Comparison of ENCODE assay signal across 10 mouse cellular contexts in genomic region chr1:37698186-37698839, GRCm38 (mm10). TPM values are rescaled to one million over a fixed set of nuclear protein-coding genes. Genes with fewer than 3 reads are reported as not detected.
DNase-seq lines count a peak whose midpoint lies in the region; ATAC-seq lines count a peak whose summit lies in the region.
"Had no signal": no experiment of that assay in that cellular context is flagged by ENCODE, and none has a peak within 500 bp of the region (broad histone marks: within the 10 kb centered on the region; RNA-seq: fewer than 3 reads in every experiment).

No protein-coding gene starts in this region.

- 0 out of 2 replicates have a peak overlapping the region, but pooled peaks have one; percentile 10 for H3K9ac ChIP-seq in heart, embryonic 11.5 days (ENCODE audit: low read depth, low read length)
- H3K9ac ChIP-seq in limb, embryonic 11.5 days (ENCODE audit: low read length): no peak overlapping the region
- H3K9ac ChIP-seq: embryonic facial prominence, embryonic 12.5 days had no signal

- DNase-seq in heart, adult 18-20 months: no peak
- peak; percentile 1 for DNase-seq in ovary, postnatal 36 days (ENCODE audit: low spot score)
- no peak for DNase-seq in ovary, postnatal 14 days (ENCODE audit: low spot score)
- peak; percentile 59 for DNase-seq in limb, embryonic 11.5 days (ENCODE audit: low spot score)
- DNase-seq in adrenal gland, postnatal 36 days: no peak
- DNase-seq in layer of hippocampus, postnatal 10 days (ENCODE audit: low spot score in 2 of 2): no peak
- DNase-seq in thymus, postnatal 25 days: no peak
- DNase-seq: gastrocnemius, postnatal 36 days had no signal

- no peak overlapping the region; the same call in 1 of the 2 replicates for H3K4me2 ChIP-seq in heart, embryonic 11.5 days
- no peak overlapping the region for H3K4me2 ChIP-seq in limb, embryonic 11.5 days (ENCODE audit: low read depth, severe bottlenecking)
- H3K4me2 ChIP-seq: embryonic facial prominence, embryonic 12.5 days had no signal

- H3K27ac ChIP-seq in heart, embryonic 11.5 days (ENCODE audit: low read depth, low read length): peak overlapping the region; percentile 76
- no peak overlapping the region; the same call in 1 of the 2 replicates for H3K27ac ChIP-seq in limb, embryonic 11.5 days (replicated peaks; ENCODE audit: low read depth, low read length)
- H3K27ac ChIP-seq: embryonic facial prominence, embryonic 12.5 days had no signal

- H3K27me3 ChIP-seq in heart, embryonic 11.5 days (ENCODE audit: control insufficient read depth, insufficient read depth, low read length): no peaks in the 10 kb centered on the region
- no peaks in the 10 kb centered on the region for H3K27me3 ChIP-seq in limb, embryonic 11.5 days (ENCODE audit: control insufficient read depth, insufficient read depth, low read length)

- no peaks in the 10 kb centered on the region for H3K36me3 ChIP-seq in heart, embryonic 11.5 days (ENCODE audit: control insufficient read depth, insufficient read depth, low read length)
- no peaks in the 10 kb centered on the region for H3K36me3 ChIP-seq in limb, embryonic 11.5 days (ENCODE audit: control insufficient read depth, insufficient read depth, low read length)
- H3K36me3 ChIP-seq: embryonic facial prominence, embryonic 12.5 days had no signal

- H3K4me1 ChIP-seq in heart, embryonic 11.5 days (ENCODE audit: control insufficient read depth, insufficient read depth, low read length): peaks cover 30% of the 10 kb centered on the region
- peaks cover 8% of the 10 kb centered on the region for H3K4me1 ChIP-seq in limb, embryonic 11.5 days (ENCODE audit: control insufficient read depth, insufficient read depth, low read length)

- no peak overlapping the region for H3K4me3 ChIP-seq in heart, embryonic 11.5 days (ENCODE audit: low read depth, low read length)
- no peak overlapping the region for H3K4me3 ChIP-seq in limb, embryonic 11.5 days (ENCODE audit: low read depth, low read length)
- H3K4me3 ChIP-seq: embryonic facial prominence, embryonic 12.5 days had no signal

- peak; percentile 77 for ATAC-seq in heart, embryonic 11.5 days (replicated peaks; ENCODE audit: insufficient number of reproducible peaks, low FRiP score, low TSS enrichment)
- ATAC-seq in limb, embryonic 11.5 days (ENCODE audit: insufficient number of reproducible peaks, low FRiP score, low TSS enrichment, low read depth): peak; percentile 65; the same call in 1 of the 2 replicates

- no peaks in the 10 kb centered on the region for H3K9me3 ChIP-seq in heart, embryonic 11.5 days (replicated peaks; ENCODE audit: control insufficient read depth, low read length)
- H3K9me3 ChIP-seq in limb, embryonic 11.5 days (ENCODE audit: control insufficient read depth, low read length): no peaks in the 10 kb centered on the region
- H3K9me3 ChIP-seq: embryonic facial prominence, embryonic 12.5 days had no signal

- WGBS in heart, embryonic 11.5 days (ENCODE audit: insufficient replicate concordance): 50% methylated on average over 8 of the region's 8 CpGs
- WGBS in limb, embryonic 11.5 days: 69% methylated on average over 8 of the region's 8 CpGs

RNA-seq across cellular contexts. Expression of gene 2010300C02Rik, which starts 21.6 kb away (rescaled TPM):
- polyA plus RNA-seq in heart, embryonic 11.5 days (2014; fragmentation: Nextera tagmentation; extraction: Ambion mirVana): 2.8 and 3.7 TPM in 2 replicates
- total RNA-seq in heart, adult 18-20 months (2021): 1 to 10 TPM; 1.0 to 1.4 TPM
- polyA plus RNA-seq in limb, embryonic 11.5 days (2014; fragmentation: Nextera tagmentation; extraction: Ambion mirVana): 0.87 and 0.89 TPM in 2 replicates
- total RNA-seq in adrenal gland, postnatal 36 days (2021): 1 to 10 TPM; 2.3 to 2.4 TPM
- 100 to 1,000 TPM; 151 to 166 TPM for total RNA-seq in layer of hippocampus, postnatal 10 days (2021)

Comparison
In these comparisons a context has a peak if more than half of its experiments do, and no peak if none do; other contexts are left out.
1. DNase-seq: peak in ovary, postnatal 36 days (single experiment) and limb, embryonic 11.5 days (single experiment); none in heart, adult 18-20 months (0 of 2), ovary, postnatal 14 days (single experiment), adrenal gland, postnatal 36 days (0 of 2), layer of hippocampus, postnatal 10 days (0 of 2) and thymus, postnatal 25 days (single experiment).
2. RNA of gene 2010300C02Rik, which starts 21.6 kb away (total RNA-seq): 151 to 166 TPM in layer of hippocampus, postnatal 10 days; 2.3 to 2.4 TPM in adrenal gland, postnatal 36 days and 1.0 to 1.4 TPM in heart, adult 18-20 months; every median in the first group is over 10 times any median in the second.